Mouse (Mus musculus) lung, adult 2 months (tissue): ENCODE data around the gene Prm1.

Experiments
- CTCF ChIP-seq: fragments of 200-500 bp; IDR thresholded peaks from 2 replicates; pipeline ENCODE4 v1.5.1; 2011; ENCODE audit warnings: mild to moderate bottlenecking, low read length, control low read depth; ENCODE audit not compliant: insufficient read depth
- POLR2A ChIP-seq: fragments of 200-500 bp; IDR thresholded peaks from 2 replicates; pipeline ENCODE4 v1.6.1; 2011; ENCODE audit warnings: low read depth, mild to moderate bottlenecking, control low read depth, low read length, borderline replicate concordance; ENCODE audit errors: extremely low read depth

- TF ChIP-seq CTCF (no peak), POLR2A (no peak)
These were observed 41.3 kb downstream of the Prm1 start for GRCm38 (mm10) chr16:10764323-10764722.
